Mouse (Mus musculus) kidney, postnatal 0 days (tissue): ENCODE measurements around the gene Saa4. TPM values are rescaled to one million over a fixed set of nuclear protein-coding genes. Genes with fewer than 3 reads are reported as not detected.

ENCODE experiments used
- ATAC-seq: fragments of 200-750 bp; cut with Nextera tagmentation; replicated peaks from 2 replicates; pipeline ENCODE4 v1.8.0; 2017; ENCODE audit warnings: low read depth, moderate number of reproducible peaks, moderate TSS enrichment, moderate library complexity; ENCODE audit not compliant: low FRiP score
- DNase-seq: peaks from one replicate; pipeline ENCODE4 v3.0.0-alpha.2; 2016; ENCODE audit warnings: low spot score
- H3K27ac ChIP-seq: fragments of 300-500 bp; sonication (generic); 2 replicates; pipeline ENCODE4 v1.5.1; 2014; ENCODE audit warnings: mild to moderate bottlenecking
- H3K27me3 ChIP-seq: fragments of 300-500 bp; sonication (generic); 2 replicates; pipeline ENCODE4 v1.6.1; 2014; ENCODE audit warnings: low read length, mixed read lengths; ENCODE audit not compliant: insufficient read depth
- H3K36me3 ChIP-seq: fragments of 300-500 bp; sonication (generic); 2 replicates; pipeline ENCODE4 v1.6.1; 2014; ENCODE audit warnings: low read length, mixed read lengths; ENCODE audit not compliant: insufficient read depth
- H3K4me1 ChIP-seq: fragments of 300-500 bp; sonication (generic); replicated peaks from 2 replicates; pipeline ENCODE4 v1.6.1; 2014; ENCODE audit warnings: antibody characterized with exemption, low read length, mixed read lengths; ENCODE audit not compliant: insufficient read depth
- H3K4me2 ChIP-seq: fragments of 300-500 bp; sonication (generic); 2 replicates; pipeline ENCODE4 v1.6.1; 2014; ENCODE audit warnings: mild to moderate bottlenecking, low read length, moderate library complexity, mixed read lengths
- H3K4me3 ChIP-seq: fragments of 300-500 bp; sonication (generic); replicated peaks from 2 replicates; pipeline ENCODE4 v1.5.1; 2014; ENCODE audit warnings: low read depth, low read length
- H3K9ac ChIP-seq: fragments of 300-500 bp; sonication (generic); 2 replicates; pipeline ENCODE4 v1.6.1; 2014; ENCODE audit warnings: low read depth, low read length
- H3K9me3 ChIP-seq: fragments of 300-500 bp; sonication (generic); replicated peaks from 2 replicates; pipeline ENCODE4 v1.6.1; 2016; ENCODE audit warnings: low read length, inconsistent platforms, mixed read lengths
- CTCF ChIP-seq: IDR thresholded peaks from 2 replicates; pipeline ENCODE4 v1.5.1; 2016; ENCODE audit warnings: antibody characterized with exemption, low read depth, mild to moderate bottlenecking, moderate library complexity
- WGBS: fragments of 180-500 bp; shearing (Covaris S2); extraction: QIAGEN DNeasy Blood & Tissue Kit; methylation state at CpG from one replicate; pipeline ENCODE4 v1.1.7; 2014; 5-methylcytosine and 5-hydroxymethylcytosine counted together
- polyA plus RNA-seq: library from polyadenylated mRNA; unstranded; fragments of >200 nt; fragmentation: Nextera tagmentation; extraction: Ambion mirVana; gene quantifications from 2 replicates; pipeline ENCODE4 v1.2.1, GENCODE M21; 2015

The Saa4 gene
- polyA plus RNA-seq, 1 experiment from 2014 or later, result not detected

DNA sequence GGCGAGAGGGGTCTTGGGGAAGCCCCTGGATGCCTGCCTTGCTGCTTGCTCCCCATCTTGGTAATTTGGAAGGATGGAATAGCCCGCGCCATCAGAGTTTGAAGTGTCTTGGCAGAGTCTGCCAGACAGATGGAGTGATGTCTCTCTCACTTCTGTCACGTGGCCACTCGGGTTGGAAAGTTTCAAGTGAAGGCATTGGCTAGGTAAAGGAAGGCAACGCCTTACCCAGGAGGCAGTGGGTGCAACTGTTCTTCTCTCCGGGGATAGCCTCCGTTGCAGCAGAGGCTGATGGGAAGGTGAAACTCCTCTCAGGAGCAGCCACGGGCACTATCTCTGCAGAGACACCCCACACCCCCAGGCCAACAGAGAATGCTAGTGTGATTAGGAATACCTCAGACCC is 11.9 kb downstream of the Saa4 start:
- no peaks in the 10 kb centered on the region for H3K4me1 ChIP-seq
- H3K36me3 ChIP-seq, result no peaks in the 10 kb centered on the region
- TF ChIP-seq CTCF, result no peak
- H3K9me3 ChIP-seq, result no peaks in the 10 kb centered on the region
- 84% methylated on average over 9 of the region's 9 CpGs for WGBS
- H3K4me3 ChIP-seq, result no peak overlapping the region
- DNase-seq, result no peak
- no peaks in the 10 kb centered on the region for H3K27me3 ChIP-seq
- no peak overlapping the region for H3K9ac ChIP-seq
- no peak for ATAC-seq
- no peak overlapping the region for H3K27ac ChIP-seq
- no peak overlapping the region for H3K4me2 ChIP-seq

DNA sequence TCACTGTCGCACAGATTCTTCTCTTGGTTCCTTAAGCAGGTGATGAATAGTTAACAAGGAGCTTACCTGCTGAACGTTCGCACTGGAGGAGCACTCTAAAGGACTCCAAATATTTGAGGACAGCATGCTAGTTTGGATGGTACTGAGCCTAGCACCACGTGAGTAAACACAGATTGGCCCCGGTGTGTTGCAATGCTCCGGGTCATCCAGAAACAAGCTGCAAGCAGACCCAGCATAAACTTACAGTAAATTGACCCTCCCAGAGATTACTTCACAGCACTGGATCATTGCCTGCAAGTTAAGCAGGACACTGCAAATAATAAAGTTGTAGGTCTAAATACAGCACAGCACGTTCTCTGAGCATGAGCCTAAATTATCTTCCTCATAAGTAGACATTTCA is 12.9 kb downstream of the Saa4 start:
- no peaks in the 10 kb centered on the region for H3K36me3 ChIP-seq
- DNase-seq, result no peak
- no peak overlapping the region for H3K4me3 ChIP-seq
- WGBS, result 70% methylated on average over 7 of the region's 7 CpGs
- no peak overlapping the region for H3K27ac ChIP-seq
- H3K27me3 ChIP-seq, result no peaks in the 10 kb centered on the region
- no peak overlapping the region for H3K4me2 ChIP-seq
- H3K9ac ChIP-seq, result no peak overlapping the region
- ATAC-seq, result no peak
- no peaks in the 10 kb centered on the region for H3K4me1 ChIP-seq
- no peak for TF ChIP-seq CTCF
- H3K9me3 ChIP-seq, result no peaks in the 10 kb centered on the region

DNA sequence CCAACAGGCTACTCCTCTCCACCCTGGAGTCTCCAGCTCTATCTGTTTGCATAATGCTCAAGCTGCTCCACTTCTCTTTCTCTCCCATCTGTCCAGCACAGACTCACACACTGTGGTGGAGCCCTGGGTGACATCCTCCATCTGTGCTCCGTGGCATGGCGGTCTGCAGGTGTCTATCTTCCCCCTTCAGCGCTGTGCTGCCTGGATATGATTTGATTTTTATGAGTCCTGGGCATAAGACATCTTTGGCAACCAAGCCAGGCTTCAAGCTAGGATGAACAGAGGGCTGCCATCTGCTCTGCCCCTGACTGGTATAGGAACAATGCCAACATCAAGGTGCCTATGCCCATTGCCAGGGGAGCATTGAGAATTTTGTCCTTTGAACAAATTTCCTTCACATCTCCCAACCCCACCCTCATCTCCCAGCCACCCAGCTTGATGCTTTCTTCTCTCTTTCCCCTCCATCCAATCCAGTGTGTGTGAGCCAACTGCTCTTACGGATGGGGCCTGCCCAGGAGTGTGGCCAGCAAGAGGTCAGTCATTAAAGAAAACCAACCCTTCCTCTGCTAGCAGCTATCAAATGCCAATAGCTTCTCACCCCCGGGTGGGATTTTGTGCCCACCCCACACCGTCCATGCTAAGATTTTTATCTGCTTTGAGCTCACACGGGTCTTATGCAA is 13.7 kb downstream of the Saa4 start:
- TF ChIP-seq CTCF, result no peak
- H3K9ac ChIP-seq, result no peak overlapping the region
- no peak overlapping the region for H3K27ac ChIP-seq
- H3K4me1 ChIP-seq, result no peaks in the 10 kb centered on the region
- no peak for ATAC-seq
- DNase-seq, result no peak
- no peak overlapping the region for H3K4me2 ChIP-seq
- no peak overlapping the region for H3K4me3 ChIP-seq
- no peaks in the 10 kb centered on the region for H3K27me3 ChIP-seq
- H3K36me3 ChIP-seq, result no peaks in the 10 kb centered on the region
- no peaks in the 10 kb centered on the region for H3K9me3 ChIP-seq
- WGBS, result 78% methylated on average over 7 of the region's 7 CpGs

DNA sequence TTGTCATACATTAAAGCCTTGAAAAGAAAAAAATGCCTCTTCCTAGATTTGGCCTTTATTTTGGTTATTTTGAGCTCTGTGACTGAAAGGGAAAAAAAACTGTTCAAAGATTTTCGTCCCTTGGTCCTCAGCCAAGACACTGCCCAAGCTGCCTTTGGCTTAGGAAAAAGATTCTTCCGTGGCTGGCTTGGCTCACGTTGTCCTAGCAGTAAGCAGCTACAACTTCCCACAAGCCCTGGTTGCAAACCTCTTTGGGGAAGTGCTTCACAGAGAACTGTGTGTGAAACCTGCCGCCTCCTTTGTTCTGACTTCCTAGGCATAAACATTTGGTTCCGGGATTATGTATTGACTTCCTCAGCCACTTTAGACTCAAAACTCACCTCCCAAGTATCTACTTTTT is 15.5 kb downstream of the Saa4 start:
- H3K4me2 ChIP-seq, result no peak overlapping the region
- H3K9ac ChIP-seq, result no peak overlapping the region
- no peaks in the 10 kb centered on the region for H3K9me3 ChIP-seq
- ATAC-seq, result no peak
- no peak for DNase-seq
- no peaks in the 10 kb centered on the region for H3K27me3 ChIP-seq
- H3K36me3 ChIP-seq, result no peaks in the 10 kb centered on the region
- no peak overlapping the region for H3K27ac ChIP-seq
- no peaks in the 10 kb centered on the region for H3K4me1 ChIP-seq
- H3K4me3 ChIP-seq, result no peak overlapping the region
- WGBS, result 38% methylated on average over 5 of the region's 5 CpGs
- TF ChIP-seq CTCF, result no peak

DNA sequence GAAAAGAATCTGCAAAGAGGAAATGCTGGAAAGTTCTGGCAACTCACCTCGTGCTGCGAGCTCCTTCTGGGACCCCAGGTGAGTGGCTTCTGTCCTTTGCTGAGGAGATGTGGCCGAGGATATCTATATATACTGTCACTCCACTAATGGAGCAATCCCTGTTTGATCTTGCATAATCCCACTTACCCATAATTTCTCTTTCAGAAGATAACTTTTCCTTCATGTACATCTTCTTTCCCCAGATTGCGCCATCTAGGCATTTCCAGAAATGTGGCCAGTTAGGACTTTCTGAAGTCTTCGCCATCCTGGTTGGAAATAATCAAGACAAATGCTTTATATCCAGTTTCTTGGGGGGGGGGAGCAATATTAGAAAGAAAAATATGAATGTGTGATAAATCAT is 16.8 kb downstream of the Saa4 start, which contains the start of gene Saa3:
TSS of gene Saa3 (minus strand) at position 101 of the 400 bp plus-strand sequence.
- no peak for TF ChIP-seq CTCF
- Histone ChIP-seq H3K9me3 (no peaks in the 10 kb centered on the region), H3K4me3 (no peak within 1 kb of the TSS), H3K4me2 (no peak within 1 kb of the TSS), H3K27ac (no peak within 1 kb of the TSS), H3K36me3 (no peaks in the 10 kb centered on the region), H3K9ac (no peak within 1 kb of the TSS), H3K4me1 (no peaks in the 10 kb centered on the region), H3K27me3 (no peaks in the 10 kb centered on the region)
- ATAC-seq (no peak), DNase-seq (no peak)
- 86% methylated on average over 5 of the region's 5 CpGs for WGBS

DNA sequence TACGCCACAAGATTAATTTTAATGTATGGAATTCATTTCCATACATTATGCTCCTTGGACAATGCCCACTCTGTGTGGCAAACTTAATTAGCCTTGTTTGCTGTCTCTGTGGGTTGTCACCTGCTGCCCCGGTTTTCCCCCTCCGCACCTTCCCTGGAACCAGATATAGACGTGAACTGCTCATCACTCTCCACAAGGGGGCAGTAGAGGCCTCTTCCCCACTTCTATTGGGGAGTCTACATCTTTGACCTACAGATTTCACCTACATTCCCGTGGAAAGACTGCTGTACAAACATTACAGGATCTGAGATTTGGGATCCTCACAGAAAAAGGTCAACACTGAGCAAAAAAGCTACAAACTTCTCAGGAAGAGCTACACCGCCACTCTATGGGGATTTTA is 17.9 kb downstream of the Saa4 start:
- WGBS, result 32% methylated on average over 6 of the region's 6 CpGs
- no peak overlapping the region for H3K4me3 ChIP-seq
- ATAC-seq (no peak), DNase-seq (peak; percentile 75)
- H3K27ac ChIP-seq, result no peak overlapping the region
- no peaks in the 10 kb centered on the region for H3K9me3 ChIP-seq
- H3K4me1 ChIP-seq, result no peaks in the 10 kb centered on the region
- TF ChIP-seq CTCF, result peak; percentile 89
- no peaks in the 10 kb centered on the region for H3K36me3 ChIP-seq
- H3K9ac ChIP-seq, result no peak overlapping the region
- H3K27me3 ChIP-seq, result no peaks in the 10 kb centered on the region
- no peak overlapping the region for H3K4me2 ChIP-seq

DNA sequence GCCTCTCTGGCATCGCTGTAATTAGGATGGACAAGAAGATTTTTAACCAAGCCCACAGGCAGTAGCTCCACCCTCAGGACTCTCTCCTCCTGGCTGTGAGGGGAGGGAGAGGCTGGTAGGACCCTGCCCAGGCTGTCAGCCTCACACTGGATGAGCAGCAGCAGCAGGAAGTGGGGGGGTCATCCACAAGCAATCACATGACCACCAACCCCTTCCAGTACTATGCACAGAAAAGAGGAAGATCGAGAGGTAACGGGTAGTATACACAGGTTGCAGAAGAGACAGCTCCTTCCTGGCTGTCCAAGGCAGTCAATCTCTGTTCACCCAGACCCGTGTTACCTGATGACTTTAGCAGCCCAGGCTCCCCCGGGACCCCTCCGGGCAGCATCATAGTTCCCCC is 20.2 kb downstream of the Saa4 start:
- H3K9ac ChIP-seq, result 0 out of 2 replicates have a peak overlapping the region, but pooled peaks have one; percentile 31
- H3K36me3 ChIP-seq, result no peaks in the 10 kb centered on the region
- H3K4me3 ChIP-seq, result no peak overlapping the region
- H3K9me3 ChIP-seq, result no peaks in the 10 kb centered on the region
- DNase-seq (no peak), ATAC-seq (no peak)
- H3K4me2 ChIP-seq, result no peak overlapping the region
- H3K4me1 ChIP-seq, result no peaks in the 10 kb centered on the region
- no peak overlapping the region for H3K27ac ChIP-seq
- WGBS, result 64% methylated on average over 6 of the region's 6 CpGs
- no peak for TF ChIP-seq CTCF
- no peaks in the 10 kb centered on the region for H3K27me3 ChIP-seq
